Mouse (Mus musculus) embryonic facial prominence, embryonic 15.5 days (tissue): ENCODE measurements around the gene Kremen1. TPM values are rescaled to one million over a fixed set of nuclear protein-coding genes. Genes with fewer than 3 reads are reported as not detected.

Experiments used
- polyA plus RNA-seq: library from polyadenylated mRNA; unstranded; fragments of >200 nt; fragmentation: Nextera tagmentation; extraction: Ambion mirVana; gene quantifications from 2 replicates; pipeline ENCODE4 v1.2.1, GENCODE M21; 2015

Gene Kremen1
- polyA plus RNA-seq, 1 experiment from 2014 or later, result 40.5 TPM

Other genes with a start within 250 kb of the Kremen1 start
- 4.1 TPM in 2 replicates for gene Rasl10a, start 203.4 kb downstream of the Kremen1 start, polyA plus RNA-seq
- 39.0 and 43.3 TPM in 2 replicates for gene Gas2l1, start 196.2 kb downstream of the Kremen1 start, polyA plus RNA-seq
- gene Rhbdd3, start 162.6 kb downstream of the Kremen1 start, polyA plus RNA-seq, result 28.8 and 29.4 TPM in 2 replicates
- 691 and 729 TPM in 2 replicates for gene Ewsr1, start 162.3 kb downstream of the Kremen1 start, polyA plus RNA-seq
- gene Emid1, start 109.3 kb downstream of the Kremen1 start, polyA plus RNA-seq, result 64.0 and 67.1 TPM in 2 replicates
- 15.9 and 16.9 TPM in 2 replicates for gene Znrf3, start 183.3 kb upstream of the Kremen1 start, polyA plus RNA-seq